Mouse (Mus musculus): ENCODE data around the gene Sec24b. TPM values are rescaled to one million over a fixed set of nuclear protein-coding genes. Genes with fewer than 3 reads are reported as not detected.
A peak's percentile ranks its signal among the peaks of the same experiment; 100 is the strongest.

The Sec24b gene
- total RNA-seq, 2 experiments from 2014 or later: 58.4 to 70.0 TPM

GRCm38 (mm10) chr3:130079794-130080193 lies 18.4 kb upstream of the Sec24b start:
- intact Hi-C loops (cut with DNase I): loop anchor here (1.0 to 10.0 kb wide), 4 partner anchors 161 to 355 kb away; no protein-coding TSS in a partner anchor
- peak; percentile 87 for TF ChIP-seq CTCF (IDR thresholded peaks at IDR 0.05)
- H3K27ac ChIP-seq: no peak overlapping the region
- no peak overlapping the region for H3K4me3 ChIP-seq
- peak; percentile 55 to 65 for DNase-seq (ENCODE audit: extremely low spot score in 1 of 2, low spot score in 2 of 2)

- no peak for TF ChIP-seq CTCF (IDR thresholded peaks at IDR 0.05)
- Histone ChIP-seq H3K4me3 (no peak overlapping the region), H3K27ac (no peak overlapping the region)
- intact Hi-C loops (cut with DNase I): loop anchor here (5.0 to 10.0 kb wide), 2 partner anchors 215 to 352 kb away; no protein-coding TSS in a partner anchor
- no peak for DNase-seq (ENCODE audit: extremely low spot score in 1 of 2, low spot score in 2 of 2)
Measured at GRCm38 (mm10) chr3:130077291-130077690, 15.9 kb upstream of the Sec24b start.

GRCm38 (mm10) chr3:130075746-130076145 lies 14.4 kb upstream of the Sec24b start:
- no peak for DNase-seq (ENCODE audit: extremely low spot score in 1 of 2, low spot score in 2 of 2)
- intact Hi-C loops (cut with DNase I): loop anchor here (5.0 to 10.0 kb wide), 2 partner anchors 213 to 351 kb away; no protein-coding TSS in a partner anchor
- Histone ChIP-seq H3K27ac (no peak overlapping the region), H3K4me3 (no peak overlapping the region)
- no peak for TF ChIP-seq CTCF (IDR thresholded peaks at IDR 0.05)

GRCm38 (mm10) chr3:130073085-130073484 lies 11.7 kb upstream of the Sec24b start:
- intact Hi-C loops (cut with DNase I): loop anchor here (5.0 to 10.0 kb wide), 2 partner anchors 348 to 776 kb away; no protein-coding TSS in a partner anchor
- no peak for DNase-seq (ENCODE audit: extremely low spot score in 1 of 2, low spot score in 2 of 2)
- Histone ChIP-seq H3K4me3 (no peak overlapping the region), H3K27ac (no peak overlapping the region)
- TF ChIP-seq CTCF (IDR thresholded peaks at IDR 0.05): no peak

GRCm38 (mm10) chr3:130071918-130072317 lies 10.6 kb upstream of the Sec24b start:
- H3K27ac ChIP-seq: no peak overlapping the region
- no peak overlapping the region for H3K4me3 ChIP-seq
- intact Hi-C loops (cut with DNase I): loop anchor here (5.0 to 10.0 kb wide), 2 partner anchors 347 to 775 kb away; no protein-coding TSS in a partner anchor
- DNase-seq (ENCODE audit: extremely low spot score in 1 of 2, low spot score in 2 of 2): no peak
- TF ChIP-seq CTCF (IDR thresholded peaks at IDR 0.05): no peak

GRCm38 (mm10) chr3:130060396-130061029 lies 840 bp downstream of the Sec24b start:
- TF ChIP-seq CTCF (IDR thresholded peaks at IDR 0.05): peak; percentile 69
- peak overlapping the region; percentile 93 for H3K27ac ChIP-seq
- peak; percentile 83 to 88 for DNase-seq (ENCODE audit: extremely low spot score in 1 of 2, low spot score in 2 of 2)
- intact Hi-C loops (cut with DNase I): loop anchor here (2.0 to 5.0 kb wide), 4 partner anchors 62 to 230 kb away; partner anchors contain the start of genes Gar1 and Pla2g12a
- peak overlapping the region; percentile 62 for H3K4me3 ChIP-seq

- intact Hi-C loops (cut with DNase I): loop anchor here (2.0 to 5.0 kb wide), 4 partner anchors 61 to 229 kb away; partner anchors contain the start of genes Gar1 and Pla2g12a
- DNase-seq (ENCODE audit: extremely low spot score in 1 of 2, low spot score in 2 of 2): peak in 1 of 2 experiments; percentile 20
- Histone ChIP-seq H3K27ac (peak overlapping the region; percentile 93), H3K4me3 (peak overlapping the region; percentile 62)
- no peak for TF ChIP-seq CTCF (IDR thresholded peaks at IDR 0.05)
Measured at GRCm38 (mm10) chr3:130059805-130060395, 1.5 kb downstream of the Sec24b start.

- TF ChIP-seq CTCF (IDR thresholded peaks at IDR 0.05): no peak
- intact Hi-C loops (cut with DNase I): no loop called here
- H3K27ac ChIP-seq: no peak overlapping the region
- H3K4me3 ChIP-seq: no peak overlapping the region
- DNase-seq (ENCODE audit: extremely low spot score in 1 of 2, low spot score in 2 of 2): no peak
Measured at GRCm38 (mm10) chr3:130058488-130058887, 2.9 kb downstream of the Sec24b start.

- Histone ChIP-seq H3K27ac (no peak overlapping the region), H3K4me3 (no peak overlapping the region)
- intact Hi-C loops (cut with DNase I): no loop called here
- DNase-seq (ENCODE audit: extremely low spot score in 1 of 2, low spot score in 2 of 2): no peak
- no peak for TF ChIP-seq CTCF (IDR thresholded peaks at IDR 0.05)
Measured at GRCm38 (mm10) chr3:130057569-130058345, 3.6 kb downstream of the Sec24b start.

GRCm38 (mm10) chr3:130055416-130056385 lies 5.7 kb downstream of the Sec24b start:
- TF ChIP-seq CTCF (IDR thresholded peaks at IDR 0.05): no peak
- intact Hi-C loops (cut with DNase I): no loop called here
- DNase-seq (ENCODE audit: extremely low spot score in 1 of 2, low spot score in 2 of 2): no peak
- Histone ChIP-seq H3K4me3 (no peak overlapping the region), H3K27ac (no peak overlapping the region)

GRCm38 (mm10) chr3:130054587-130054986 lies 6.8 kb downstream of the Sec24b start:
- Histone ChIP-seq H3K27ac (no peak overlapping the region), H3K4me3 (no peak overlapping the region)
- no peak for TF ChIP-seq CTCF (IDR thresholded peaks at IDR 0.05)
- intact Hi-C loops (cut with DNase I): no loop called here
- no peak for DNase-seq (ENCODE audit: extremely low spot score in 1 of 2, low spot score in 2 of 2)

Measured in left cerebral cortex, adult 2 months (tissue).